Mouse (Mus musculus) G1E (cell line): Measurements from ENCODE around the gene Tmem202.

ENCODE experiments used
- CTCF ChIP-seq: IDR thresholded peaks from 2 replicates; pipeline ENCODE4 v1.5.1; 2012; ENCODE audit warnings: low read depth, low read length, inconsistent platforms, mixed read lengths
- TAL1 ChIP-seq: conservative IDR thresholded peaks from 2 replicates; pipeline ENCODE4 v1.6.1; 2012; ENCODE audit warnings: low read depth, low read length, inconsistent platforms, mixed read lengths

DNA sequence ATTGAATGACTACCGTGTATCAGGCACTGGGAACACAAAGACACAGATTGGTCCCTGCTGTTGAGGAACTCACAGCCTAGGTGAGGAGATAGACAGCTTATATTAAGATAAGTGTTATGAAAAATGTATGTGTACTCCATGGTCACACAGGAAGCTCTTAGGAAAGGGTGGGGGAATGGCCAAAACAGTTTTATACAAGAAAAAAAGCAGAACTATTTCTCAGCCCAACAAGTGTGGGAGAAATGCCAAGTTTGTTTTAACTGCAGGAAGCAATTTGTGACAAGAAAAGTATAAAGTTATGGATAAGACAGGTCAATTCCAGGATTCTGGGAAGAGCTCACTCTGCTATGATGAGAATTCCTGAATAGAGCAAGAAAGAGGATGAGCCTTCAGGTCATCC, 8.2 kb upstream of the Tmem202 start:
- no peak for TF ChIP-seq CTCF
- no peak for TF ChIP-seq TAL1
